Mouse (Mus musculus): ENCODE measurements at regions not wholly inside any gene's neighbourhood (a gene's known extent, or its start where the extent isn't known, plus 50 kb on each side); places are given as distances from the start of the nearest gene placed in this dataset.
"Not testable (repeated sequence)": the region's sequence is repeated elsewhere in the genome, so short reads cannot be mapped to it uniquely, and the experiment has no call there.

GRCm38 (mm10) chr14:33691690-33692089 lies 102.7 kb downstream of the Ptpn20 start:
- H3K36me3 ChIP-seq, result no peaks in the 10 kb centered on the region
- no peak overlapping the region for H3K27ac ChIP-seq
- no peaks in the 10 kb centered on the region for H3K9me3 ChIP-seq (replicated peaks)
- H3K4me1 ChIP-seq, result 0 out of 2 replicates have a peak, but pooled peaks cover 2% of the 10 kb centered on the region
- H3K4me3 ChIP-seq, result no peak overlapping the region
- H3K9ac ChIP-seq, result no peak overlapping the region
- no peak overlapping the region for H3K4me2 ChIP-seq (replicated peaks)
- ATAC-seq (ENCODE audit: low FRiP score), result no peak
- WGBS, result 71% methylated on average over 2 of the region's 2 CpGs
- H3K27me3 ChIP-seq, result peaks cover 5% of the 10 kb centered on the region

- no peak for ATAC-seq (ENCODE audit: low FRiP score)
- Histone ChIP-seq H3K4me2 (replicated peaks) (no peak overlapping the region), H3K27ac (no peak overlapping the region), H3K27me3 (peaks cover 7% of the 10 kb centered on the region), H3K36me3 (no peaks in the 10 kb centered on the region), H3K4me1 (no peaks in the 10 kb centered on the region), H3K9ac (no peak overlapping the region), H3K9me3 (replicated peaks) (no peaks in the 10 kb centered on the region), H3K4me3 (no peak overlapping the region)
- WGBS, result 52% methylated on average over 2 of the region's 2 CpGs
Measured at GRCm38 (mm10) chr14:33694224-33694623, 105.2 kb downstream of the Ptpn20 start.

GRCm38 (mm10) chr14:33695362-33695982 lies 106.5 kb downstream of the Ptpn20 start:
- Histone ChIP-seq H3K27ac (no peak overlapping the region), H3K4me3 (no peak overlapping the region), H3K4me1 (no peaks in the 10 kb centered on the region), H3K36me3 (no peaks in the 10 kb centered on the region), H3K9me3 (replicated peaks) (no peaks in the 10 kb centered on the region), H3K4me2 (replicated peaks) (no peak overlapping the region), H3K27me3 (peaks cover 11% of the 10 kb centered on the region), H3K9ac (no peak overlapping the region)
- ATAC-seq (ENCODE audit: low FRiP score), result peak; percentile 60; the same call in 1 of the 2 replicates
- WGBS, result 23% methylated on average over 8 of the region's 8 CpGs

- H3K4me3 ChIP-seq, result no peak overlapping the region
- H3K27ac ChIP-seq, result no peak overlapping the region
- H3K27me3 ChIP-seq, result peaks cover 11% of the 10 kb centered on the region
- H3K4me2 ChIP-seq (replicated peaks), result no peak overlapping the region
- 72% methylated on average over 3 of the region's 3 CpGs for WGBS
- no peak overlapping the region for H3K9ac ChIP-seq
- no peak for ATAC-seq (ENCODE audit: low FRiP score)
- no peaks in the 10 kb centered on the region for H3K9me3 ChIP-seq (replicated peaks)
- no peaks in the 10 kb centered on the region for H3K4me1 ChIP-seq
- H3K36me3 ChIP-seq, result no peaks in the 10 kb centered on the region
Measured at GRCm38 (mm10) chr14:33696817-33697216, 107.8 kb downstream of the Ptpn20 start.

- no peak for ATAC-seq (ENCODE audit: low FRiP score)
- no peak overlapping the region for H3K4me3 ChIP-seq
- H3K4me2 ChIP-seq (replicated peaks), result no peak overlapping the region
- H3K27ac ChIP-seq, result no peak overlapping the region
- H3K27me3 ChIP-seq, result peaks cover 6% of the 10 kb centered on the region; the same call in 1 of the 2 replicates
- no peak overlapping the region for H3K9ac ChIP-seq
- WGBS, result 80% methylated on average over 13 of the region's 13 CpGs
- no peaks in the 10 kb centered on the region for H3K36me3 ChIP-seq
- H3K9me3 ChIP-seq (replicated peaks), result no peaks in the 10 kb centered on the region
- no peaks in the 10 kb centered on the region for H3K4me1 ChIP-seq
Measured at GRCm38 (mm10) chr14:33699777-33700438, 110.9 kb downstream of the Ptpn20 start.

GRCm38 (mm10) chr14:33707661-33708297 lies 118.8 kb downstream of the Ptpn20 start:
- Histone ChIP-seq H3K36me3 (no peaks in the 10 kb centered on the region), H3K4me2 (replicated peaks) (no peak overlapping the region), H3K4me1 (peaks cover 8% of the 10 kb centered on the region), H3K27ac (no peak overlapping the region), H3K9me3 (replicated peaks) (no peaks in the 10 kb centered on the region), H3K9ac (no peak overlapping the region), H3K27me3 (no peaks in the 10 kb centered on the region), H3K4me3 (no peak overlapping the region)
- WGBS, result 33% methylated on average over 6 of the region's 6 CpGs
- ATAC-seq (ENCODE audit: low FRiP score), result peak; percentile 75

GRCm38 (mm10) chr14:33708298-33708665 lies 119.3 kb downstream of the Ptpn20 start:
- Histone ChIP-seq H3K27ac (no peak overlapping the region), H3K27me3 (no peaks in the 10 kb centered on the region), H3K4me2 (replicated peaks) (no peak overlapping the region), H3K36me3 (no peaks in the 10 kb centered on the region), H3K9ac (no peak overlapping the region), H3K4me3 (no peak overlapping the region), H3K4me1 (peaks cover 8% of the 10 kb centered on the region), H3K9me3 (replicated peaks) (no peaks in the 10 kb centered on the region)
- peak; percentile 46; the same call in 1 of the 2 replicates for ATAC-seq (ENCODE audit: low FRiP score)
- 90% methylated on average over 4 of the region's 4 CpGs for WGBS

- Histone ChIP-seq H3K9ac (no peak overlapping the region), H3K4me3 (no peak overlapping the region), H3K27me3 (no peaks in the 10 kb centered on the region), H3K4me1 (peaks cover 8% of the 10 kb centered on the region), H3K27ac (no peak overlapping the region), H3K36me3 (no peaks in the 10 kb centered on the region), H3K9me3 (replicated peaks) (no peaks in the 10 kb centered on the region), H3K4me2 (replicated peaks) (no peak overlapping the region)
- no peak for ATAC-seq (ENCODE audit: low FRiP score)
- WGBS, result 97% methylated on average over 1 of the region's 1 CpGs
Measured at GRCm38 (mm10) chr14:33712458-33712857, 123.5 kb downstream of the Ptpn20 start.

- H3K27ac ChIP-seq, result no peak overlapping the region
- H3K27me3 ChIP-seq, result no peaks in the 10 kb centered on the region
- H3K4me1 ChIP-seq, result no peaks in the 10 kb centered on the region
- no peak for ATAC-seq (ENCODE audit: low FRiP score)
- no peak overlapping the region for H3K4me2 ChIP-seq (replicated peaks)
- no peak overlapping the region for H3K4me3 ChIP-seq
- no peak overlapping the region for H3K9ac ChIP-seq
- WGBS, result 87% methylated on average over 6 of the region's 6 CpGs
- H3K9me3 ChIP-seq (replicated peaks), result no peaks in the 10 kb centered on the region
- no peaks in the 10 kb centered on the region for H3K36me3 ChIP-seq
Measured at GRCm38 (mm10) chr14:33719651-33720050, 130.6 kb downstream of the Ptpn20 start.

- not testable (repeated sequence) for H3K27me3 ChIP-seq; H3K27ac ChIP-seq; H3K9me3 ChIP-seq (replicated peaks); H3K36me3 ChIP-seq; H3K9ac ChIP-seq; H3K4me1 ChIP-seq; H3K4me2 ChIP-seq (replicated peaks); H3K4me3 ChIP-seq; ATAC-seq (ENCODE audit: low FRiP score)
- 88% methylated on average over 5 of the region's 5 CpGs for WGBS
Measured at GRCm38 (mm10) chr14:33722379-33723145, 133.6 kb downstream of the Ptpn20 start.

GRCm38 (mm10) chr14:33726500-33726899 lies 137.5 kb downstream of the Ptpn20 start:
- Histone ChIP-seq H3K4me1 (peaks cover 13% of the 10 kb centered on the region), H3K9me3 (replicated peaks) (no peaks in the 10 kb centered on the region), H3K4me3 (no peak overlapping the region), H3K4me2 (replicated peaks) (no peak overlapping the region), H3K27ac (no peak overlapping the region), H3K9ac (no peak overlapping the region), H3K27me3 (no peaks in the 10 kb centered on the region), H3K36me3 (no peaks in the 10 kb centered on the region)
- ATAC-seq (ENCODE audit: low FRiP score), result no peak
- 90% methylated on average over 10 of the region's 10 CpGs for WGBS
